13 mouse cellular contexts compared by ENCODE assay signal in the genomic region with DNA sequence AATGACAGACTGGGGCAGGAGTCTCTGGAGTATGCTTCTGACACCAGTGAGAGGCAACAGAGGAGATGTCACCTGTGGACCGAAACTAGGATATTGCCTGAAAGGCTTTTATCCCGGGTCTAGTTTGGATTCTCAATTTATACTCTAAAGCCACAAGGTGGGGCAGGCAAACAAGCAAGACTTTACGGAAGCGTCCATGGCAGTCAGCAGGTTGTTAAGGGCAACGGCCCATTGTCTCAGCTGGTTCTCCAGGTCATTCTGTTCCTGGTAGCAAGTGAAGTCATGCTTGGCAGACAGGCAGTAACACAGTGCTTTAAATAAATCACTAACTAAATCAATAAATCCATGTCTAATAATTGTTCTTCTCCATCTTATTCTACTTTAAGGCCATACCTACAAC. TPM values are rescaled to one million over a fixed set of nuclear protein-coding genes. Genes with fewer than 3 reads are reported as not detected.
DNase-seq lines count a peak whose midpoint lies in the region; ATAC-seq and TF ChIP-seq lines count a peak whose summit lies in the region.
"Had no signal": no experiment of that assay in that cellular context is flagged by ENCODE, and none has a peak within 500 bp of the region (broad histone marks: within the 10 kb centered on the region; RNA-seq: fewer than 3 reads in every experiment).

No protein-coding gene starts in this region.

- no peak overlapping the region for H3K4me2 ChIP-seq in midbrain, postnatal 0 days (ENCODE audit: low read depth, low read length, poor library complexity, severe bottlenecking)
- no peak overlapping the region for H3K4me2 ChIP-seq in midbrain, embryonic 15.5 days
- H3K4me2 ChIP-seq: limb, embryonic 12.5 days; midbrain, embryonic 12.5 days had no signal

- H3K9ac ChIP-seq in midbrain, postnatal 0 days (replicated peaks; ENCODE audit: low read length, poor library complexity, severe bottlenecking) = no peak overlapping the region
- H3K9ac ChIP-seq in midbrain, embryonic 15.5 days = no peak overlapping the region
- H3K9ac ChIP-seq: limb, embryonic 12.5 days; midbrain, embryonic 12.5 days had no signal

- no peaks in the 10 kb centered on the region for H3K27me3 ChIP-seq in midbrain, postnatal 0 days (ENCODE audit: insufficient read depth, low read length)
- no peaks in the 10 kb centered on the region for H3K27me3 ChIP-seq in midbrain, embryonic 15.5 days (replicated peaks)
- H3K27me3 ChIP-seq: limb, embryonic 12.5 days; midbrain, embryonic 12.5 days had no signal

- TF ChIP-seq CTCF in midbrain, postnatal 0 days (IDR thresholded peaks at IDR 0.05) = peak; percentile 36

- no peaks in the 10 kb centered on the region for H3K4me1 ChIP-seq in midbrain, postnatal 0 days (ENCODE audit: insufficient read depth, low read length)
- no peaks in the 10 kb centered on the region for H3K4me1 ChIP-seq in midbrain, embryonic 15.5 days
- H3K4me1 ChIP-seq: hindbrain, embryonic 10.5 days; limb, embryonic 12.5 days; midbrain, embryonic 12.5 days had no signal

- no peak overlapping the region for H3K4me3 ChIP-seq in midbrain, postnatal 0 days (ENCODE audit: low read depth, low read length)
- no peak overlapping the region for H3K4me3 ChIP-seq in midbrain, embryonic 15.5 days
- H3K4me3 ChIP-seq: erythroblast, embryonic 14.5 days; hindbrain, embryonic 10.5 days; limb, embryonic 12.5 days; midbrain, embryonic 12.5 days had no signal

- DNase-seq in heart, postnatal 10 days = peak; percentile 20 to 32
- DNase-seq in heart, adult 9 months (ENCODE audit: low spot score in 2 of 2) = no peak
- DNase-seq in midbrain, postnatal 0 days (ENCODE audit: low spot score) = peak; percentile 44
- DNase-seq in cerebellum, adult 9-10 months = peak; percentile 80
- DNase-seq in ovary, postnatal 14 days (ENCODE audit: low spot score) = peak; percentile 16
- DNase-seq in T-cell, adult 2 months (ENCODE audit: low spot score) = no peak
- DNase-seq in B cell, adult 2 months = no peak

- 58% methylated on average over 5 of the region's 5 CpGs for WGBS in midbrain, postnatal 0 days
- WGBS in midbrain, embryonic 15.5 days = 54% methylated on average over 5 of the region's 5 CpGs

- H3K36me3 ChIP-seq in midbrain, postnatal 0 days (ENCODE audit: insufficient read depth, low read length) = no peaks in the 10 kb centered on the region
- no peaks in the 10 kb centered on the region for H3K36me3 ChIP-seq in midbrain, embryonic 15.5 days (replicated peaks)
- H3K36me3 ChIP-seq: hindbrain, embryonic 10.5 days; limb, embryonic 12.5 days; midbrain, embryonic 12.5 days had no signal

- no peak overlapping the region for H3K27ac ChIP-seq in midbrain, postnatal 0 days (ENCODE audit: low read depth, low read length)
- H3K27ac ChIP-seq in midbrain, embryonic 15.5 days = no peak overlapping the region
- H3K27ac ChIP-seq: hindbrain, embryonic 10.5 days; limb, embryonic 12.5 days; midbrain, embryonic 12.5 days had no signal

- no peaks in the 10 kb centered on the region for H3K9me3 ChIP-seq in midbrain, postnatal 0 days (ENCODE audit: low read length)
- no peaks in the 10 kb centered on the region for H3K9me3 ChIP-seq in midbrain, embryonic 15.5 days
- H3K9me3 ChIP-seq: hindbrain, embryonic 10.5 days; limb, embryonic 12.5 days; midbrain, embryonic 12.5 days had no signal

- ATAC-seq in midbrain, postnatal 0 days (ENCODE audit: low FRiP score) = no peak
- ATAC-seq in midbrain, embryonic 15.5 days (replicated peaks) = no peak
- ATAC-seq: intestine, embryonic 16.5 days had no signal

- intact Hi-C loops in heart, postnatal 10 days (cut with DNase I) = loop anchor here (1.0 to 5.0 kb wide), 5 partner anchors 58 to 374 kb away; no protein-coding TSS in a partner anchor

RNA-seq across cellular contexts. Expression of gene Rapgef4, which starts 24.6 kb away (rescaled TPM):
- 10 to 100 TPM; 14.1 to 15.0 TPM for total RNA-seq in heart, postnatal 10 days (2021)
- total RNA-seq in midbrain, postnatal 0 days (2014; rRNA removed) = 66.0 and 78.6 TPM in 2 replicates
- polyA plus RNA-seq in midbrain, postnatal 0 days (2015; fragmentation: Nextera tagmentation; extraction: Ambion mirVana) = 44.6 and 48.5 TPM in 2 replicates
- polyA plus RNA-seq in midbrain, embryonic 15.5 days (2015; fragmentation: Nextera tagmentation; extraction: Ambion mirVana) = 36.9 and 42.9 TPM in 2 replicates
- polyA plus RNA-seq: erythroblast, embryonic 14.5 days had no signal

Comparison
In these comparisons a context has a peak if more than half of its experiments do, and no peak if none do; other contexts are left out.
1. DNase-seq: peak in heart, postnatal 10 days (2 of 2), midbrain, postnatal 0 days (single experiment), cerebellum, adult 9-10 months (single experiment) and ovary, postnatal 14 days (single experiment); none in heart, adult 9 months (0 of 2), T-cell, adult 2 months (single experiment) and B cell, adult 2 months (0 of 2).